Mouse (Mus musculus) megakaryocyte-erythroid progenitor cell, adult 5-6 weeks (primary cell): ENCODE measurements around the gene Zfp169. TPM values are rescaled to one million over a fixed set of nuclear protein-coding genes. Genes with fewer than 3 reads are reported as not detected.
A peak's percentile ranks its signal among the peaks of the same experiment; 100 is the strongest.

Source experiments
- ATAC-seq: replicated peaks from 2 replicates; pipeline ENCODE4 v1.8.0; 2016; ENCODE audit warnings: mild to moderate bottlenecking, inconsistent platforms; ENCODE audit not compliant: severe bottlenecking, poor library complexity, low FRiP score, low TSS enrichment
- total RNA-seq, 2 experiments: library from RNA; stranded (forward) in 1 of 2; stranded (reverse) in 1 of 2; fragments of 200-1000, 215-1000 nt in 1 of 2; fragments of >200 nt in 1 of 2; fragmentation: Nextera tagmentation in 1 of 2; gene quantifications; 2 replicates each; pipeline ENCODE4 v1.2.3; 2014 to 2017

Zfp169 gene
- total RNA-seq (2014; fragmentation: Nextera tagmentation) = 11.6 and 16.1 TPM in 2 replicates
- total RNA-seq (2017) = 3.5 and 12.6 TPM in 2 replicates

DNA sequence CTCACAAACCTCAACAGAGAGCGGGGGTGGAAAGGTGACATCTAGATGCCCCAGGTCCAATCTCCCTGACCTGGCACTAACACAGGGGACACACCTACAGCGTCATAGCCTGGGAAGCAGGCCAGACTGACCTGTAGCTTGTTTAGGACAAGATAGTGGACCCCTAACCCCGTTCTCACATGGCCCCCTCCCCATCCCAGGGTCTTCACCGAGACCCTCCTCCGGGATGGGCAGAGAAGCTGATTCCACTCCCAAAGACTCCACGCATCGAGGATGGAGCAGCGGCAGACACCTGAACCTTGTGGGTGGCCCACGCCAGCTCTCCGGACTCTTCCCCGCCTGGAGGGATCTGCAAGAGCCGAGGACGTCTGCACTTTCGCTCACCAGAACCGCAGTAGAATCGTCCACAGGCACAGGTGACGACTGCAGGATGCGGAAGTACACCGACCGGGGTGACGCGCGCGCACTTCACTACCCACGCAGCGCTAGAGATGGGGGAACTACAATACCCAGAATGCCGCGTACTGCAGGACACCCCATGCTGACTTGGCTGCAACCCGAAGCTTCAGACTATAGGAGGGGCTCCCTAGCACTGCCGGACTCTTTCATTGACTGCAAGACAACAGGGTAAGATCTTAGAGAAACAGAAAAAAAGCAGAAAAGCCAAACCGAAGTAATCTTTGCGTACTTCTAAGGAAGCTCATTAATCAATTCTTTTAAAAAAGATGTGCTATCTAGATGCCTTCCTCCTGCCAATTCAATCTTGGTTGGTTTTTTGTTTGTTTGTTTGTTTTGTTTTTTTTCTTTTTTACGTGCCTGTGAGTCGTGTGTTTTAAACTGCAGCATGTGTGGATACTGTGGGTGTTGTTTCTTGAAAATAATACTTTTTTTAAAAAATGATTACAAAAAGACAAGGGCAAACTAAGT lies at the start of gene Zfp169, which contains the start of gene A830005F24Rik:
Gene Zfp169, minus strand, starts transcription at position 449 of the 927 bp plus-strand sequence.
Gene A830005F24Rik, plus strand, starts transcription at position 568 of the 927 bp plus-strand sequence.
- peak; percentile 100 for ATAC-seq

DNA sequence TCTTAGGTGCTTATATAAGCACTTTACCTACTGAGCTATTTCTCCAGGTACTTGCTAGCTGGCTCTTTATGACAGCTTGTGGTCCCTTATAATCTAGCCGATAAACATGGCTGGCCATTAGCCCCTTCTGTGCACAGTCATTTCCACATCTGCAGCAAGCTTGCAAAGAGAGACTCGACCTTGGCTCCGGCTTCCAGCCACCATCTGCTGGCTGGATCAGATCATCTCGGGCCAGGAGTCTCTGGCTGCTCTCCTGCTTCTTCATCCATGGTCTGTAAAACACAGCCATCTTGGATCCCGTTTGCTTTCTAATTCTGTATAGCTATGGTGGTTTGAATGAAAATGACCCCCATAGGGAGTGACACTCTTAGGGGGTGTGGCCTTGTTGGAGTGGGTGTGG lies 49.1 kb upstream of the Zfp169 start:
- ATAC-seq = no peak

DNA sequence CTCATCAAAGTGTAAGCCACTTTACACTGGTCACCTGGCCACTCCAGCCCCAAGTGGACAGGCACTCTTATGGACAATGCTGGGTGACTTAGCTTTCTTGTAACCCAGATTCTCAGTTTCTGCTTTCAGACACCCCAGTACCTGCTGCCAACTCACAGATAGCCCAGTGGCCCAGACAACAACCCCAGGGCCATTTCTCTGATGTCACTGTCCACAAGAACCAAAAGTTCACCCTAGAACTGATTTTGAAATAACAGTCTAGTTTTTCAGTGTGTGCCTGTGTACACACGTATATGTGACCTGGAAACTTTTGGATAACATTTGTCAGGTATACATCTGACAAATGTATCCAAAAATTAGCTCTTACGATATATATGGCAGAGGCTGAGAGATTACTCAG lies 48.2 kb upstream of the Zfp169 start:
- no peak for ATAC-seq

- no peak for ATAC-seq
Observed at GRCm38 (mm10) chr13:48555976-48556375, 42.7 kb upstream of the Zfp169 start.

DNA sequence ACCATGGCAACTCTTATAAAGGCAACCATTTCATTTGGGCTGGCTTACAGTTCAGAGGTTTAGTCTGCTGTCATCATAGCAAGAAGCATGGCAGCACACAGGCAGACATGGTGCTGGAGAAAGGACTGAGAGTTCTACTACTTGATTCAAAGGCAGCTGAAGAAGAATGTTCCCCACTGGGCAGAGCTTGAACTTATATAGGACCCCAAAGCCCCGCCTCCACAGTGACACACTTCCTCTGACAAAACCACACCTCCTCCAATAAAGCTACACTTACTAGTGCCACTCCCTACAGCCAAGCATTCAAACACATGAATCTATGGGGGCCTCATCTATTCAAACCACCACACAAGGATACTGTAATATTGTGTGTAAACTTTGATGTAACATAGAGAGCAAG lies 41.3 kb upstream of the Zfp169 start:
- no peak for ATAC-seq

GRCm38 (mm10) chr13:48553511-48553910 lies 40.3 kb upstream of the Zfp169 start:
- ATAC-seq = no peak

- peak; percentile 94 for ATAC-seq
Observed at GRCm38 (mm10) chr13:48552181-48553090, 39.2 kb upstream of the Zfp169 start.

- ATAC-seq = no peak
Observed at GRCm38 (mm10) chr13:48548296-48548695, 35.0 kb upstream of the Zfp169 start.

DNA sequence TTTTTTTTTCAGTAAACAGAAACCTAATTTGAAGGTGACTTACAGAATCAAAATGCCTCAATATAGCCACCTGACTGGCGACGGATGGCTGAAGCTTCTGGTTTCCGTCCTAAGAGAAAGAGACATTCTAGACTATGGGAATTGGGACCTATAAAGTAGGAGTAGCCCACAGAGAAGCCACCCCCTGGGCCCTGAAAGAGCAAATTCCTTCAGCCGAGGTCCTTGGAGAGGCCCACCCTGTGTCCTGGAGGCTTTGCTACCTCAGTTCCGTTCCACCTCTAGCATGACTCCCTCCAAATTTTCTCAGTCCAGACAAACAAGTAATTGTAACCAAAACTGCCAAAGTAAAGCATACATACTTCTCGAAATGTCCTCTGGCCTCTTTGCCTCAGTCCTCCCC lies 34.4 kb upstream of the Zfp169 start:
- ATAC-seq = no peak

- ATAC-seq = peak; percentile 96
Observed at GRCm38 (mm10) chr13:48546330-48546917, 33.2 kb upstream of the Zfp169 start.

DNA sequence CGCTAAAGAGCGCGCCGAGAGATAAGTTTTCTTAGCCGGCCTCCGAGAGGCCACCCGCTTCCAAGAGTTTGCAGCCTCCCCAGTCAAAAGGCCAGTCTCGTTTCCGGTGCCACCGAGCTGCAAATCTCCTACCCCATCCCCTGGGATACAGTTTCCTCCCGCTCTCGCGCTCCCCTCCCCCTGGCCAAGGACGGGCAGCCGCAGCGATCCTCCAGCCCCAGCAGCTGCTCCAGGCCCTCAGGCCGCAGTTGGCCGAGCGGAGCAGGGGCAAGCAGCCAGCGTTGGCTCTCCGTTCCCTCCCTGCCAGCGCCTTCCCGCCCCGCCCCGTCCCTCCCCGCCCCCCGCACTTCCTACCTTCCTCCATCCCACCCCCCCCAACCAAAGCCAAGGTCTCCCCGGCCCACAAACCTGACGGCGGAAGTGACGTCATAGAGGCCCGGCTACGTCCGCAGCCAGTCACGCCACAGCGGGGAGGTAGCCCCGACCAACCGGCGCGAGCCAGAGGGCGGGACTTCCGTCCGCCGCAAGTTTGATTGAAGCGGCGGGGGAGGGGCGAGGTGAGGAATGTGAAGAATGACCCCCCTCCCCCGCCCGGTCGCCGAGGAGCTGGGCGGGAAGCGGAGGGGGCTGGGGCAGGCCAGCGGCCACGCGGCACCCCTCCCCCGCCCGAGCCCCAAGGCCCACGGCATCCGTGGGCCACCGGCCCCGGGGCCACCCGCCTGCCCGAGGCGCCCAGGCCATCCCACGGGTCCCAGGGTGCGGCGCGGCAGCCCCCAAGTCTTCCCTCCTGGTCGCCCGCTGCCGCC lies 32.4 kb upstream of the Zfp169 start:
- peak; percentile 88 for ATAC-seq

GRCm38 (mm10) chr13:48544867-48545266 lies 31.6 kb upstream of the Zfp169 start:
- no peak for ATAC-seq

GRCm38 (mm10) chr13:48544391-48544790 lies 31.1 kb upstream of the Zfp169 start:
- no peak for ATAC-seq

DNA sequence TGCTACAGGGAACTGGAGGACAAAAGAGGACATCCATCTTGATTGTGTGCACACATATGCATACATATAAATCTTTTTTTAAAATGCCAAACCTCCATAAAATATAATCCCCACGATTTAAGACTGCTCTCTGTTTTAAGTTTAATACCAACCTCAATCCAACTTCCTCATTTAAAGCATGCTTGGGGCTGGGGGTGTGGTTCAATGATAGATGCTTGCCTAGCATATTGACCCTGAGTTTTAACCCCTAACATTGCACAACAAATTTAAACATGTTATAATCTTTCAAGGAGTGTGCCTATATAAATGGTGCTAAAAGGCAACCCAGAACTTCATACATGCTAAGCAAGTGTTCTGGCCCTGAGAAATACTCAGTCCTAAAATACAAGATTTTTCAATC lies 27.2 kb upstream of the Zfp169 start:
- ATAC-seq = no peak

DNA sequence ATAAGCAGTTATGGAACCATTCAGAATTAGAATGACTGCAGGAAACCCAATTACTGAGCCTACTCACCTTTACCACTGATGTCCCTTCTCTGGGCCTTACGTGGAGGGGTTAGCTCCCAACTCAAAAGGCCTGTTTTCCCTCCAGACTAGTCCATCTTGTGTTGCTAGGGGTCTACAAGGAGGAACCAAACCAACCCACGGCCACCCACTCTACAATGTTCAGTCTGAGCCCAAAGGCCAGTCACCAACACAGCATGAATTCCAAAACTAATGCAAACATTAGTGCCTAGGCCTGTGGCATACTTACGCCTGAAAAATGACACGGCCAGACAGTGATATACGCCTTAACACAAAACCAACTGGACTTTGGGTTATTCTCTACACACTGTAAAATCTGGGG lies 20.2 kb upstream of the Zfp169 start:
- no peak for ATAC-seq

- ATAC-seq = no peak
Observed at GRCm38 (mm10) chr13:48531448-48531847, 18.2 kb upstream of the Zfp169 start.

GRCm38 (mm10) chr13:48530685-48531084 lies 17.4 kb upstream of the Zfp169 start:
- ATAC-seq = 0 out of 2 replicates have a peak, but pooled peaks have one; percentile 38

DNA sequence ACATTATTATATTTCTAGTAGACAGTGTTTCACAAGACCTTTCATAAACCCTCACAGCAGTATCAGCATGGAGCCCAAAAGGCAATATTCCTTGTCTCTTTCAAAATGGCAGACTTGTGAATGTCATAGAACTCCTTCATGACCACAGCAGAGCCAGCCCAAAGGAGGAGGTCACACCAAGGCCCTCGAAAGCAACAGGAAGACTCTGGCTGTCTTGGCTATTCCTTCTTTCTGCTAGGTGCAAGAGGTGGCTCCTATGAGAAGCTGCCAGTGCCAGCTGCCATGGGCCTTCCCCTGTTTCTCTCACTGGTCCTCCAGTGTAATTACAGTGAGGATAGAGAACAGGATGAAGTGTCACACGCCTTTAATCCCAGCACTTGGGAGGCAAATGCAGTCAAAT lies 15.8 kb upstream of the Zfp169 start:
- no peak for ATAC-seq
